Mouse (Mus musculus) c-Kit-positive CD71-positive TER-119-negative erythroid progenitor cells, embryonic 14.5 days (primary cell): ENCODE results near the gene Col5a3.

Experiments used
- DNase-seq: peaks from one replicate; pipeline ENCODE4 v3.0.0-alpha.2; 2013; ENCODE audit warnings: low read depth

The Col5a3 gene

GRCm38 (mm10) chr9:20747682-20748081 lies 67.2 kb downstream of the Col5a3 start:
- no peak for DNase-seq

GRCm38 (mm10) chr9:20746017-20746660 lies 68.7 kb downstream of the Col5a3 start, which contains the start of gene Olfm2:
Gene Olfm2, minus strand, starts transcription at chr9:20746349.
- no peak for DNase-seq

DNA sequence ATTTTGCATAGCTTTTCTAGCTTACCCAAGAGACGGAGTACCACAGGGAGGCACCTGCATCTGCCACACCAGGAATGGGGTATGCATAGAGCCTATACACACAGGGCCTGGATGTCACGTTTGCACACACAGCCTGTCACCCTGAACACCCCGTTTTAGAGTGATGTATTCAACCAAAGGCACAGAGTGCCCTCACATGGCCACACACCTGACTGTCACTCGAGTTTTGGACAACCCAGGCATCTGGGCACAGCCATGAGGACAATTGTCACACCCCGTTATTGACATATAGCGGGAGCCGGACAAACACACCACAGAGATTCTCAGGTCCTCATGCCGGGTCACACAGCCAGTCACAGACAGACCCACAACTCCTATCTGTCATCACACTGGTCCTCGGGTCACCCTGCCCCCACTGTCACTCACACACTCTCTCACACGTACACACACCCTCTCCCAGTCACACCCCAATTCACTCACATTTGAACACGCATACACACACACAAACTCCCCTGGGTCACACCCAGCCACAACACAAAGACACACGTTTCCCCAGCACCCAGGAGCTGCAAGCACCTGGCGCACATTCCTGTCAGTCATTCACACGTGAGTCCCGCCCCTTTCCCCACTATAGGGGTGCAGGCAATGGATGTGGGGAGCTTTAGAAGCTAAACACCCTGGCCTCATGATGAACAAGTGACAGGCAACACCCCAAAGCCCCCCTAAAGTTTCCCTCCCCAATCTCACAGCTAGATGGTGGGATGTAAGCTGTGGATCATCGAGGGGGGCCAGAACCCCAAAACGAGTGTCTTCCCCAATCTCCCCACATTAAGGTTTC lies 69.5 kb downstream of the Col5a3 start:
- no peak for DNase-seq

DNA sequence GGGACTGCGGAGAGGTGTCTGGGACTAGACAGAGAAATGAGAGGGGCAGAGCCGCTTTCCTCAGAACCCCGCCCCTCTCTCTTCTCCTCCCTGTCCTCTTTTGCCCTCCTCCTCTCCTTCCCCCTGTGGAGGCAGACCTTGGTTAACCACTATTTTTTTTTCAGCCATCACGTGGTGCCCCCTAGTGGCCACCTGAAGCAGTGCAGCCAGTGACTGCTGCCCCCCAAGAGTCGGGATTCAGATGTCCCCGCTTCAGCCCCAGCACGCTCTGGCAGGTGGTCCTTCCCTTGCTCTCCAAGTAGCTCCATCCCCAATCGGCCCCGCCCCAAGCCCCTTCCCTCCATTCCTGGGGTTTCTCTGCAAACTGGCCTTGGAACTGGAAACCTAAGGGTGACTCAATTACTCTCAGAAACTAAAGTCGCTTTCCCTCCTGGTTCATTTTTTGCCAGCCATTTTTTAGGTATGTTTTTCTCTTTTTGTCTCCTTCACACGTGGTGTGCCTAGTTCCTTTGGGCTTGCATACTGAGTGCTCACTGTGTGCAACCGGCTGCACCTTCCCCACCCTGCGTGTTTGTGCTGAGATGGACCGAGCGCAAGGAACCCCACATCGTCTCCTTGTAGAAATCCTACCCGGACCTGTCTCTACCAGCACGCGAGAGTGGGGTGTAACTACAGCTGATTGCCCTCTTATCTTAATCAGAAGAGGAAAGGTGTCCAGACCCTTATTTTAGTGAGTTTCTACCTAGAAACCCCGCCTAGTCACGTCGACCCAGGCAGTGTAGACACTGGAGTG lies 70.7 kb downstream of the Col5a3 start:
- DNase-seq, result no peak

GRCm38 (mm10) chr9:20740407-20740806 lies 74.5 kb downstream of the Col5a3 start:
- peak; percentile 74 for DNase-seq

GRCm38 (mm10) chr9:20738251-20738999 lies 76.4 kb downstream of the Col5a3 start:
- no peak for DNase-seq

DNA sequence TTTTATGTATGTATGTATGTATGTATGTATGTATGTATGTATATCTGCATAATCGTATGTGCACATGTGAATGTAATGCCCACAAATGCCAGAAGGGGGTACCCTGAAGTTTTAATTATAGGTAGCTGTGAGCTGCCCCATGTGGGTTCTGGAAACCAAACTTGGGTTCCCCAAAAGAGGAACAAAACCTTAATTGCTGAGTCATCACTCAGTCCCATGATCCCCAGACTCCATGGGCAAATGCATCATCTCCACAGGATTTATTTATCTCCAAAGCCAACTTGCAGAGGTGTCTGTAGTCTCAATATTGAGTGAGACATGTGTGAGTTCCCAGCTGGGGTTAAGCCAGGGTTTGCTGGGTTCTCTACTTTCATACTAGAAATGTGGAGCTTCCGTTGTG lies 77.6 kb downstream of the Col5a3 start:
- DNase-seq, result no peak

DNA sequence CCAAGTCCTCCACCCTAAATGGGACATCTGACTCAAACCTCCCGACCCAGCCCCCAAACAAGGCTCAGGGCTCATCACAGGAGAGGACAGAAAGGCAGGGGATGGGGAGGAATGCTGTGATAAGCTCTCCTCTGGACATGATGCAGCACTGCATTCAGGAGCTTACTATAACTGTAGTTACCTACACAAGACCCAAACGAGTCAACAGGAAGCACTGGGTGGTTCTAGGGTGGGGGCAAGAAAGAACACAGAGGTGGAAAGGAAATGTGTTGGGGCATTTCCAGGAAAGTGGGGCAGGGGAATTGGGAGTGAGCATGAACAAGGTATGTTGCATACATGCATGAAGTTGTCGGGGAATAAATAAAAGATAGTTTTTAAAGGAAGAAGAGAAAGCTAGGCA lies 80.2 kb downstream of the Col5a3 start:
- DNase-seq, result no peak

GRCm38 (mm10) chr9:20731797-20732196 lies 83.1 kb downstream of the Col5a3 start:
- no peak for DNase-seq

- no peak for DNase-seq
Observed at GRCm38 (mm10) chr9:20729451-20729850, 85.4 kb downstream of the Col5a3 start.

DNA sequence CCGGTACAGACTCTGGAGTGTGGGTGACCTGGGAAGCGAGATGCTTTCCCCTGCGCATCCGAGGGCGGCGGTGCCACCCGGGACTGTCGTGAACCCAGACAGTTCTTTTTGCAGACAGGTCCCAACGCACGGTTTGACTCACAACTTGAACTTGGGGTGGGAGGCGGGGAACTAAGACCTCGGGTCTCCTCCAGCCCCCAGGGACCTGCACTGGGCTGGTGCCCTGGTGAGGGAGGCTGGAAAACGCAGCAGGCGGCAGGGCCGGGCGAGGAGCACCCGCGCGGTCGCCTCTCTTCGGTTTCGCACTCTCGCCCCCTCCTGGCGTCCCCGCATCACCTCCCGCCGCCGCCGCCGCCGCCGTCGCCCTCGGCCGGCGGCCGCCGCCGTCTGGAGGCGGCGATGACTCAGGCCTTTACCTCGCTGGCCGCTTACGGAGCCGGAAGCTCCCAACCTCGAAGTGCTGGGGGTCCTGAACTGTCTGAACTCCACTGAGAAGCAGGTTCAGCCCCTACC lies 87.2 kb downstream of the Col5a3 start:
- no peak for DNase-seq

DNA sequence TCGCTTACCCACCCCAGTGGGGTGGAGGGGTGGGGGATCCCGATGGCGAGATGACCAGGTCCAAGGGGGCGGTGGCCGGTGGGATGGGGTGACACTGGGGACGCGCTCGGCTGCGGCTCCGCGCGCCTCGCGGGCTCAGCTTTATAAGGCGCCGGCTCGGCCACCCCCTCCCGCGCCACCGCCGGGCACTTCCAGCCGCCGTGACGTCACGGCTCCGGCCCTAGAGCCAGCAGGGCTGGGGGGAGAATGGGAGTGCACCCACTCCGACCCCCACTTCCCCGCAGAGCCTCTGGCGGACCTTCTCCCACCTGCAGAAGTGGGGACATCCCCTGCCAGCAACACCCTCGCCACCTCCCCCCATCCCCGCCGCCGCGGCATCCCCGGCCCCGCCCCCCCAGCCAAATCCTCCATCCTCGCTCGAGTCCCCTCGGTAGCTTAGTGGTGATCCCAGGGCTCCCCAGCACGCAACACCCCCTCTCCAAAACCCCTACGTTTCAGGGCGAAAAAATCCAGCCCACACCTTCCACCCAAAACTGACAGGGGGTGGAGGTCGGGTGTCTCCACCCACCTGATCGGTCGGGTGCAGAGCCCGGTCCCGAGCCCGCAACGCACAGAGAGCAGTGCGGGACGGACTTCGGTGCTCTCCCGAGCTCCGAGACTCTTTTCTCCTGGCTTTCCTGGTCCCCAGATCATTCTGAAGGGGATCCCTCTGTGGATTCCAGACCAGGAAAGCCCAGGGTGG lies 87.8 kb downstream of the Col5a3 start:
- DNase-seq, result no peak

GRCm38 (mm10) chr9:20726134-20726858 lies 88.6 kb downstream of the Col5a3 start:
- DNase-seq, result no peak

- no peak for DNase-seq
Observed at GRCm38 (mm10) chr9:20721582-20721981, 93.3 kb downstream of the Col5a3 start.
